Mouse (Mus musculus) embryo, embryonic 11 days (tissue): ENCODE results near the gene Sprr1a.
"Not testable (repeated sequence)": the region's sequence is repeated elsewhere in the genome, so short reads cannot be mapped to it uniquely, and the experiment has no call there.

ENCODE experiments used
- DNase-seq: peaks from one replicate; pipeline ENCODE4 v3.0.0-alpha.2; 2015

The Sprr1a gene

DNA sequence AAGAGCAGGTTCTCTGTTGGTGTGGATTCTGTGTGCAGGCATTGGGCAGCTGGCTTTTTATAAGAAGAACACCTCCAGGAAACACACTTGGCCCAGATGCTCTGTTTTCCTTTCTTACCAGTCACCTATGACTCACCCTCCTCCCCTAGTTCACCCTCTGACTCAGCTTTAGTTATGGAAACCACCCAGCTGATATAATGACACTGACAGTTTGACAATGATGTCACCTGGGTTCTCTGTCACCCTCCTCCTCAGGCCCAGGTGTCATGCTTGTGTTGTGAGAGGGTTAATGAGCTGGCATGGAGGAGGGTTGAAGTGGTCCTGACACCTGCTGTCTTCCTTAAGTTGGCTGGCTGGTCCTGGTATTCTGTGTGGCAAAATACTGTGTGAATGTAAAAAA lies at the start of gene Sprr1a:
TSS of gene Sprr1a (minus strand) at position 33 of the 400 bp plus-strand sequence.
- no peak for DNase-seq

DNA sequence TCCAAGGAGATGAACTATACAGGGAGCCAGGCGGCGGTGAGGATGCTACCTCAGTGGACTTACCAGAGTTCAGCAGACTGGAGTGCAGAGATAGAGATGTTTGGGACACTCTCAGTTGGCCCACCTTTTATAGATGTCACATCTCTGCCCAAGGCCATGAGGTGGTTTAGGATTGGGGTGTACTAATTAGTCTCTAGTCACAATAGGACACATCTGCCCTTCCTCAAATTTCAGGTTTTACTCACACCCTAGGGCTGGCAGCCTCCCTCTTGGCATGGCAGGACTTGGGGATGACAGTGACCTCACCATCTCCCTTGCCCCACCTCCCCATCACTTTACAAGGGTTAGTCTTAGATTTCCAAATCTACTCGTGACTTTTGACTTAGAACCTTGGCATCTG lies 48.7 kb upstream of the Sprr1a start, which contains the start of gene 2310046K23Rik:
TSS of gene 2310046K23Rik (minus strand) at position 101 of the 400 bp plus-strand sequence.
- no peak for DNase-seq

DNA sequence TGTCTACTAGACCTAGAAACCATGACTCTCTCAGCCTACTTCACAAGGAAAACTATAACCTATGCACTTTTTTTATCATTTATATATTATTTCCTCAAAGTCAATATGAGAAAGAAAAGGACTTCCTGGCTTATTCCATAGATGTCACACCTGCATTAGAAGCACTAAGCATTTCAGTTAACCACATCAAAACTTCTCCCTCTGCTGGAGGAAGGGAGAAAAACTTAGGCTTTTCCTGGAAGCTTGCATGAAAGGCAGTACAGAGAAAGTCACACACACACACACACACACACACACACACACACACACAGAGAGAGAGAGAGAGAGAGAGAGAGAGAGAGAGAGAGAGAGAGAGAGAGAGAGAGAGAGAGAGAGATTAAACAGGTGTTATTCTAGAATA lies 26.6 kb upstream of the Sprr1a start:
- peak; percentile 16 for DNase-seq

DNA sequence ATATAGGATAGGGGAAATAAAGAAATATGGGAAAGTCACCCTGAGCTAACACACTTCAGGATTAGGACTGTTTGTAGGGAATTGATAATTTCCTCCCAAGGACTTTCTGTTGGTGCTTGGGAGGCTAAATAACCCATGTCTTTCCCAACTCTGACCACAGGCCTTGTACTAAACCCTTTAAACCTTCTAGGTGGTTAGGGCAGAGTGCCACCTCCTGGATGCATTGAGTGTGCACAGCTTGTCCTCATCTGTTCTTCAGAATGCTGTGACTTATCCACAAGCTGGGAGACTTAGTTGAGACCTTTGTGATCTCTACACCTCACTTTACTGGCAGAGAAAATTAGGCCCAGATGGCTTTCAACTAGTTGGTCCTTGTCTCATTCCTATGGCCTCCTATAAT lies 25.1 kb upstream of the Sprr1a start:
- peak; percentile 48 for DNase-seq

DNA sequence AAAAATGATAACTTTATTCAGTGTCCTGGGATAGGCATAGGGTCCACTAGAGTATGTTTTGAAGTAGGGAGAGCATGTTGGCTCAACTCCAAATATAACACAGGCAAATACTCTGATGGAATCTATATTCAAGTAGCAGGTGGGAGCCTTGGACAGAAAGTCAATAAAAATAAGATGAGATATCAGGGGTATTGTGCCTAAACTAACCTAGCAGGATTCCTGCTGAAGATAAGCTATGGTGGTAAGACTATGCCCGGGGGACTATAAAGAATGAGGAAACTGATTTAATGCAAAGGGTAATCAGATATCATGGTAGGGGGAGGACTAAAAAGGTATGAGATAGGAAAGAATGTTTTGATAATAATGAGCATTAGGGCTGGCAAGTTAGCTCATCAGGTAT lies 22.5 kb upstream of the Sprr1a start:
- DNase-seq = no peak

DNA sequence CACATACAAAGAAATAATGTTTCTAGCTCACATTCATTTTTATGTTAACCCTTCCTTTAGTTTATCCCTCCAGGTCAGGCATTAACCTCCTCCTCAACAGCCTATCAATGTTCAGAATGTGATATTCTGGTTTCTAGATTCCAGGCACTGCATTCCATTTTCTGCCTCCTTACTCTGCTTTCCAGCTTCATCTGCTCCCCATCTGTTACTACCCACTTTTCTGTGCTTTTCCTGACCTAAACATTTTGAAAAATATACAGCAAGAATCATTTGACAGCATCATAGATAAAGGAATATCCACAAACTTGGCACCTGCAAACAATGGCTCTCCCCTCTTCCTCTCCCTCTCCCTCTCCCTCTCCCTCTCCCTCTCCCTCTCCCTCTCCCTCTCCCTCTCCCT lies 17.8 kb upstream of the Sprr1a start:
- no peak for DNase-seq

DNA sequence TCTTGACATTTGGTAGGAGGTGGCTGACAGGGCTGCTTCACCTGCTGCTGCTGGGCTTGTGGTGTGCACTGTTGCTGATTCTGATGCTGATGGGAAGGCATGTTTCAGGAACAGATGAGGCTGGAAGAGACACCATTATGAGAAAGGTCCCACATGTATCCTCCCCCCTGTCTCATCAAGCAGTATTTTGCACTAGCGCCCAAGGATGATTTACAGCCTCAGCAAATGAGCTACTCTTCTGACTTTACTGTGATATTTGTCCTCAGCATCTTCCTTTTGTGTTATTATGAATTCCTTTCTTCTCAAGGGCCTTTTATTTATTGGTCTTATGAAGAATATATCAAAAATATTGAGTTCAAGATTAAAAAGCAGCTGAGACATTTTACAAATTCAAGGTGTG lies 14.7 kb upstream of the Sprr1a start, which contains the start of gene Sprr4:
TSS of gene Sprr4 (minus strand) at position 101 of the 400 bp plus-strand sequence.
- DNase-seq = no peak

DNA sequence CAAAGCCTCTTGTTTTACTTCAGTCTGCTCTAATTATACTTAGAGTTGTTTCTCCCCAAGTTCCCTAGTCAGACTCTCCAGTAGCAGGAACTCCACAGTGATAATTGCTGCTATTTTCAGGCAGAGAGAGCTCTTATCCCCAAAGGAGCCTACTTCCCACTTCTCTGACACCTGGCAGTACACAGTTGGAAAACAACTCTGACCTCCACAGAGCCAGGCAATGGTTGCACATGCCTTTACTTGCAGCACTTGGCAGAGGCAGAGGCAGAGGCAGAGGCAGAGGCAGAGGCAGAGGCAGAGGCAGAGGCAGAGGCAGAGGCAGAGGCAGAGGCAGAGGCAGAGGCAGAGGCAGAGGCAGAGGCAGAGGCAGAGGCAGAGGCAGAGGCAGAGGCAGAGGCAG lies 4.6 kb upstream of the Sprr1a start:
- DNase-seq = not testable (repeated sequence)

DNA sequence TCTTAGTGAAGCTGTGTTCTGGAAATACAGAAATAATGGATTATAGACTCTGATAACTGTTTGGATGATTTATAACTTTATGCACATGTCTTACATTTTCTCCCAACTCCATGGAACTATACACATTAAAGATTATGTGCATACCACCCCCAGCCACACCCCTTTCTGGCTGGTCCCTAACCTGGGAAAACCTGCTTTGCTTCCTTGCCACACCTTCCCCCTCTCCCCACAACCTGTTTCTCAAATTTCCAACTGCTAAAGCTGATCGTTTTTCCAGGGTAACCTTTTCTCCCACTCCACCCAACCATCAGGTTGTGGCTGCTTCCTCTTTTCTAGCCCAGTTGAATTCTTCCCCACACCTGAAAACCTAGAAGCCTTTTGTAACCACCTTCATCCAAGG lies 612 bp upstream of the Sprr1a start:
- DNase-seq = no peak

DNA sequence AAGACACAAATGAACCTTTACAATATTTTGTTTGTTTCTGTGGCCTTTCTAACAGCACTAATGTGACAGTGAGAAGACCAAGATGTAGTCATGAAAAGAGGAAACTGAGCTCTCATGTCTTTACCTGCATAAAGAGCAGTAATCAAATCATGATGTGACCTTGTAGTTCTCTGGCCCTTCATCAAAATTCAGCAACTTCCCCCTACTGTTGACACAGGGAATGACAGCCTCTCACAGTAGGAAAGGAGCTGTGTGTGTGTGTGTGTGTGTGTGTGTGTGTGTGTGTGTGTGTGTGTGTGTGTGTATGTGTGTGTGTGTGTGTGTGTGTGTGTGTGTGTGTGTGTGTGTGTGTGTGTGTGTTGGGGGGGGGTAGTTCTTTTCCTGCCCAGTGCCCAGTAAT lies 4.4 kb downstream of the Sprr1a start:
- peak; percentile 22 for DNase-seq

DNA sequence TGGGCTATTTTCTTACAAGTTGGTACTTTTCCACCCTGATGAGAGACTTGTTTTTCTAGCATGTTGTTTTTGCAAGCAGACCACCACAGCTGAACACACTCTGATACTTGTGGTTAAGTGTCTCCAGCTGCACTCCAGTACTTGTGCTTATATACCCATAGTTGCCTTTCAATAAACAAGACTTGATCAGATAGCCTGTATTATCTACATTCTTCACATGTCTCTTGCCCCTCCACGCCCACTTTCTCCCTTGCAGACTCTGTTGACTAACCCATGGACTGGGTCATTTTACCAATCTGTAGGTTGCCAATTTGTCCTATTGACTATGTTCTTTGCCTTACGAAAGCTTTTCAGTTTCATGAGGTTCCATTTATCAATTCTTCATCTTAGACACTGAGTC lies 15.6 kb downstream of the Sprr1a start:
- DNase-seq = no peak

DNA sequence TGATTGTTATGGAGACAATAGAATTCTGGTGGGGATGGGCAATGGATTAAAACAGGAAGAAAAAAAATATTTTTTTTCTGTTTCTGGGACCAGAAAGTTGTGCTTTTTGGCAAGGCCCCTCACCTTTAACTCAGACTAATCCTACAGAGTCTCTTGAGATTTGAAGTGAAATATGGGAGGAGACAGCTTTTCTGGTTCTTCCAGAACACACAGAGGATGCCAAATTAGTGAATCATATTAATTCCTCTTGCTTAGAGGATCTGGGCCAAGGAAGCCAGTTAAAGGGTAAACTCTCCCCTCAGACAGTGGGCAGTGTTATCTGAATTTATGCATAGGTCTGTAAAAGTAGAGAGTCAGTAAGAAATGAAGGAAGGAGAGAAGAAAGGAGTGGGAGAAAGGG lies 18.3 kb downstream of the Sprr1a start:
- no peak for DNase-seq

DNA sequence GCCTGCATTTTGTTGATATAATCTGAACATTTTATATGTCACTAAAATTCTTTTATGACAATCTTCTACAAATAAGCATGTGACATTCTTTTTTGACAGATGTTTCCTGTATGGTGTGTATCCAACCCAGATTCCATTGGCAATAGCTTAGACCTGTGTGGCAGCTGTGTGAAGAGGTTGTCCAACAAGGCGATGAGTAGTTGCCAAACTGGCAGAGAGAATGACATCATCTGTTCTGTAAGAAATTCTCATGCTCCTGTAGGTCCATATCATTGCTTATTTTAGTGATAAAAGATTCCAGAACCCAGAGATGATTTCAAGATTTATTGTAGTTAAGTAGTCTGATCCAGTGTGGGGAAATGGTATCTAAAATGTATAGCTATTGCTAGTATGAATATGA lies 19.1 kb downstream of the Sprr1a start:
- no peak for DNase-seq

DNA sequence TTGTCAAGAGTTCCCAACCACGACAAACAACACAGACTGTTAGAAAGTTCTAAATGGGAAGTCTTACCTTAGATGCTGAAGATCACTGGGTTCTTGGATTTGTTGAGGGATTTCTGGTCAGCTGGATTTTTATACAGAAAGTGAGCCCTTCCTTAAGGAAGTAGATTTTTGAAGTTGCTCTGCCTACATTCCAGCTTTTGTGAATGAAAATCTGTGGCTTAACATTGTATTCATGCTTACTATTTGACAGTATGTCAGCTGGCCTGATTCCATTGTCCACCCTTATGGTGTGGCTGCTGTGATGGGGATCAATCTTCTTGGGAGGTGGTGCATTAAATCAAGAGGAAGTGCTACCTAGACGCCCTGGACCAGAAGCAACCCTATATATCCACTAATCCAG lies 27.1 kb downstream of the Sprr1a start, which contains the start of gene Sprr3:
TSS of gene Sprr3 (minus strand) at position 101 of the 400 bp plus-strand sequence.
- DNase-seq = no peak

DNA sequence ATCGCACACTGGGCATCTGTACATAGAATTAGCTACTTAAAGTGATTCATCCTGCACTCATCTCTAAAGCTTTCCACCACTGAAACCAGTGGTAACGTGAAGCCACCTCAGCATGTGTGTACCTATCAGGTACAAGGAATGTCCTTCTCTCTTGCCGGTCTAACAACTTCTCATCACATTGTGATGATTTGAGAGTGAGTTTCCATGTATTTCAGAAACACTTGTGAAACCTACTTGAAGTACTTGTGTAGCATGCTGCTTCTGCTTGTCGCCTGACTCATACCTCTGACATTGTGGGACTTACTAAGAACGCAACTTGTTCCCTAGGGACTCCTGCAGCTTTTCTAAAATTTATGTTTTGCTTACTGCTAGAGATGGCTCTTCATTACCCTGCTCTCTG lies 30.5 kb downstream of the Sprr1a start:
- DNase-seq = no peak

DNA sequence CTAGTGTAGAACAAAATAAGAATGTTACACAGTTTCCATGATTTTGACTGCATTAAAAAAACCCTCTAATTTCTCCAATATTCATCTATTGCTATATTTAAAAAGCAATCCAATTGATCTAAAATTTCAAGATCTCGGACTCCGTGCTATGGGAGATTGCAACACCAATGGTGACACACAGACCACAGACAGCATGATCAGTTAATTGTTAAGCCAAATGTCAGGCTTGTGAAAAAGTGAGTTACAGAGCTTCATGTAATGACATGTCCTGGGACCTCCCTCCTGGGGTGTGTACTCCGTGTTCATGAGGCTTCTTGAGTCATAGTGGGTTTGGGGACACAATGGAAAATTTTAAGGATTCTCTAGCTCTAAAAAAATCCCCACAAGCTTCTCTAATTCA lies 45.5 kb downstream of the Sprr1a start:
- no peak for DNase-seq

DNA sequence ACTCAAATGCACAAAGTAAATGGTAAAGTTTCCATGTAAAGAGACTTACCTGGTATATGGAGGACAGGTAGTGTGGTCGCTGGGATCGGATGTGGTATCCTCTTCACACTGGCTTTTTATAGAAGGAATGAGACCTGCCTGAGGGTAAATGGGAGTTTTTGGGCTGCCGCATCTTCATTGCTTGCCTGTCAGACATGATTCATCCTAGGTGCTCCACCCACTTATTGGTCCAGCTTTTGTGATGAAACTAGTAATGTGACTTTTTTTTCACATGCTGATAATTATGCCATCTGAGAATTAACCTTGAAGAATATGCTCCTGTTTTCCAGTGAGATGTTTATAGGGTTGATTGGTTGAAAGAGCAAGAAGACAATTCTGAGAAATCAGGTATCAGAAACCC lies 47.0 kb downstream of the Sprr1a start, which contains the start of gene Sprr1b:
TSS of gene Sprr1b (minus strand) at position 101 of the 400 bp plus-strand sequence.
- DNase-seq = no peak
